Mouse (Mus musculus) heart, adult 2 months (tissue): ENCODE data around the gene Usp49.

Source experiments
- CTCF ChIP-seq: fragments of 200-600 bp; IDR thresholded peaks from 2 replicates; pipeline ENCODE4 v1.8.1; 2022; ENCODE audit warnings: antibody characterized with exemption, mild to moderate bottlenecking, moderate library complexity
- EP300 ChIP-seq: fragments of 200-500 bp; IDR thresholded peaks from 2 replicates; pipeline ENCODE4 v1.6.1; 2011; ENCODE audit warnings: low read depth, low read length, control low read depth; ENCODE audit not compliant: insufficient read depth
- POLR2A ChIP-seq: fragments of 200-500 bp; IDR thresholded peaks from 2 replicates; pipeline ENCODE4 v1.6.1; 2011; ENCODE audit warnings: mild to moderate bottlenecking, low read depth, low read length, control low read depth; ENCODE audit not compliant: insufficient read depth

DNA sequence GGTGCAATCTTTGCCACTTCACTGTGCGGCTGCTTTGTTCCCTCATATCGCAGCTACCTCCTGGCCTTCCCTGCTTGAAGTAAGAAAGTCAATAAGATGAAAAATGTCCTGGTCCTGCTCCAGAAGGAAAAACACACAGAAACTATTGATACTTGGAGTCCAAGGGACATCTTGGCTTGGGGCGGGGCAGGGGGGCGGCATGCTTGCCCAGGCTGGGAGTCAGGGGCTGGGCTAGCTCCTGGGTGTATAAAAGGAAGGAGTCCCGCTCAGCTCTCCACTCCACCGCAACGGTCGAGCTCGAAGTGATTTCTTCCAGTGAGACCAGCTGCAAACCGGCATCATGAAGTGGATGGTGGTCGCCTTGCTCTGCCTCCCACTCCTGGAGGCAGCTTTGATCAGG, 96.1 kb downstream of the Usp49 start, which contains the start of gene Pgc:
- no peak for TF ChIP-seq CTCF
- no peak for TF ChIP-seq EP300
- no peak for TF ChIP-seq POLR2A
